Mouse (Mus musculus) brain, embryonic 14.5 days (tissue): ENCODE data around the gene Hic1.

ENCODE experiments used
- CTCF ChIP-seq: fragments of 200-500 bp; IDR thresholded peaks from 2 replicates; pipeline ENCODE4 v1.5.1; 2012; ENCODE audit warnings: inconsistent platforms, mild to moderate bottlenecking, moderate library complexity, borderline replicate concordance; ENCODE audit not compliant: insufficient read depth, insufficient read length; ENCODE audit errors: extremely low read depth
- POLR2A ChIP-seq: fragments of 200-500 bp; IDR thresholded peaks from 2 replicates; pipeline ENCODE4 v1.6.1; 2012; ENCODE audit warnings: mild to moderate bottlenecking, inconsistent platforms, borderline replicate concordance; ENCODE audit not compliant: poor library complexity, insufficient read depth, insufficient read length, severe bottlenecking; ENCODE audit errors: extremely low read depth

GRCm38 (mm10) chr11:75196131-75196530, 26.8 kb upstream of the Hic1 start:
- TF ChIP-seq CTCF (no peak), POLR2A (no peak)
